Mouse (Mus musculus) telencephalon, adult 2 months (tissue): ENCODE measurements around the gene Zfp281.

Experiments used
- DNase-seq: peaks from one replicate; pipeline ENCODE4 v3.0.0-alpha.2; 2011; ENCODE audit warnings: low read depth, low spot score

Zfp281 gene

DNA sequence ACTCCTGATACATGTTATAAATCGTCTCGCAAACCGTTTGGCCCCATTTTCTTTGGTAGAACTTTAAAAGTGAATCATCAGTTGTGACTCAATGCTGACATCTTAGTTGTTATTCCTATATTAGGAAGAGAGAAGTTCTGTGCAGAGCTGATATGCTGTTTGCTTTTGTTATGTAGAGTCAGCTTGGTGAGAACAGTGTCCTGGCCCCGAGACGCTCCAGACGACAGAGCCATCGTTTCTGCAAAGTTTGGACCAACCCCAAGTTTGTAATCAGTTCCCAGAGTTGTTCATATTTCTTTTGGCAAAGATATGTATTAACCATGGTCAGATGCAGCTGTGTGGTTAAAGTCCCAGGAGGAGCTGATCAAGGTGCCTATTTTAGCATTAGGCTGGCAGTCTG is 31.9 kb downstream of the Zfp281 start:
- no peak for DNase-seq

- no peak for DNase-seq
Observed at GRCm38 (mm10) chr1:136658456-136659227, 33.9 kb downstream of the Zfp281 start.

GRCm38 (mm10) chr1:136659337-136659736 is 34.6 kb downstream of the Zfp281 start:
- DNase-seq, result no peak

DNA sequence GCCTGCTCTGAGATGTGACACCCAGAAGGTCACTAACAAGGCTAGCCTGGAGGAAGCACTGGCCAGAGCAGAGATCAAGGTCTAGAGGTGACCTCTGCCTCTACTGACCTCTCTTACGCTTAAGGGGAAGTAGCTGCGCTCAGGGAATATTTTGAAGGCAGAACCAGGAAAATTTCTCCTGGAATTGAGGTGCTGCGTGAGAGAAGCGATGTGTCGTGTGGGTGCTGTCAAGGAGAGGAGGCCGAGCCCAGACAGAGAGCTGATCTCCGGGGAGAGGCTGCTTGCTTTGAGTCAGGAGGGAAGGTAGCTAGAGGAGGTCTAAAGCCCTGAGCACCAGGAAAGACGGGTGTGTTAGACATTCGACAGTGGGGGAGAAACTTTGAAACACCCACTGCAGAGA is 35.2 kb downstream of the Zfp281 start:
- no peak for DNase-seq

- no peak for DNase-seq
Observed at GRCm38 (mm10) chr1:136661511-136661910, 36.8 kb downstream of the Zfp281 start.

GRCm38 (mm10) chr1:136661939-136662563 is 37.4 kb downstream of the Zfp281 start:
- DNase-seq, result peak; percentile 58

GRCm38 (mm10) chr1:136664921-136665582 is 40.4 kb downstream of the Zfp281 start:
- peak; percentile 73 for DNase-seq

DNA sequence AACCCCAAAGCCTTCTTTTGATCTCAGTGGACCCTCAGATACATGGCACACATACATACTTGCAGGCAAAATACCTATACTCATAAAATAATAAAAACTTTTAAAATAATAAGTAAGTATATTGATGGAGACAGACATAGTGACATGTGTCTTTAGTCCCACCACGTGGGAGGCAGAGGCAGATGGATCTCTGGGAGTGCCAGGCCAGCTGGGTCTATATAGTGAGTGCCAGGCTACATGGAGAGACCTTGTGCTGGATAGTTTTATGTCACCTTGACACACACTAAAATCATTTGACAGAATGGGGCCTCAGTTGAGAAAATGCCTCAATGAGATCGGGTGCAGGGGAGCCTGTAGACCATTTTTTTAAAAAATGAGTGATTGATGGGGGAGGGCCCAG is 41.8 kb downstream of the Zfp281 start:
- no peak for DNase-seq

- DNase-seq, result no peak
Observed at GRCm38 (mm10) chr1:136669926-136670325, 45.2 kb downstream of the Zfp281 start.

DNA sequence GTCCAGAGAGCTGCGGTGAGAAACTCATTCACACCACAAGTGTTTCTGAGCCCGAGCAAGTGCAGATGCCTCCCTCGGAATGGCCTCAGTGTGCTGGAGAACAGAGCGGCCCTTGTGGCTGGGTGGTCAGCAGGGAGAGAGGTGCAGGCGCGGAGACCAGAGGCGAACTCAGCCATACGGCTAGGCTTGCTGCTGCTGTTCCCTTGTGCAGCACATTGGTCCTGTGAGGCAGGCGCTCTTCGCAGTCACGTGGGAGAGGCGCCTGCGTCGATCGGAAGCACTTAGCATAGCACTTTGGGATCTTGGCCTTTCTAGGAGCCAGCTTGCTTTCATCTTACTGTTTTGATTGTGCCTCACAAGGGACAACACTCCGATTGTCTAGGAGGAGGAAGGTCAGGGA is 45.7 kb downstream of the Zfp281 start:
- no peak for DNase-seq

DNA sequence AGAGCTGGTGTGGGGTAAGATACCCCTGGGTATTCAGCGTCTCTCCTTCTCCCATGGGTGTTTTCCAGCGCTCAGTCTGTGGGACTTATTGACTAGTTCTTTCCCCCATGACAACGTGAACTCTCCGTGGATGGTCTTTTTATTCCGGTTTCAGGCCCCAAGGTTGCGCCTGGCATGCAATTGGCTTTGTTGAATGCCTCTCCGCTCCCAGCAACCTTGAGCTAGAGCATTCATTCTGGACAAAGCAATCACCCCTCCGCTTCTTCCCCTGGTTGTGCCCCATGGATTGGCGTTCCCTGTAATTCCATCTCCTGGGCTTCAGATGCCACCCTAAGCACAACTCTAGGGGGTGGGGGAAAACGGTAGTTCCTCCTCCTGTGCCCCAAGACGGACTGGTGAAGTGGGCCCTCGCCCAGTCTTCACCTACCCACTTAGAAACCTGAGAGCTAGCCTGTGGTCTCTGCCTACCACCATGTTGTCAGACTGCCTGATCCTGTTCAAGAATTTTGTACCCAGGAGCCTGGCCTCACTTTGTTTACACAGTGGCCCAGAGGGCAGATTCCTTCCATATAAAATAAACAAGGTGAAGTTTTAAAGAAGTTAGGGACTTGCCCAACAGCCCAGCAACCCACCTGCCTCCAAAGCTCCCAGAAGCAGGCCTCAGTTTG is 47.2 kb downstream of the Zfp281 start:
- no peak for DNase-seq

DNA sequence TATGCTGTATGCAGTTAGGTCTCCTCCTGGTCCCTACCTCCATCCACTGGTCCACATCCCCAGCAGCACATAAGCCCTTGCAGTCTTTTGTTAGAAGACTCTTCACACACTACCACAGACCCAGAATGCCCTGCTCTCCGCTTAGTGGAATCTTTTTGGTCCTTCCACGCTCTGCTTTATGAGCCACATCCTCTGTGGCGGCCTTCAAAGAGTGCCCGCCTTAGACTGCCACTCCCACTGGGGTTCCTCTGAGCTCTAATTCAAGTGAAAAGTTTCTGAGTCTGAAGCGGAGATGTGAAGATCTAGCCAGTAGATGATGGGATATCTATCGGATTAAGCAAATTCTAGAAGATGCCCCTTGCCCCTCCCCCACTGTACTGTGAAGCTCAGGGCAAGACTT is 47.9 kb downstream of the Zfp281 start:
- no peak for DNase-seq

GRCm38 (mm10) chr1:136673293-136673692 is 48.6 kb downstream of the Zfp281 start:
- DNase-seq, result no peak

GRCm38 (mm10) chr1:136674548-136675455 is 50.1 kb downstream of the Zfp281 start:
- no peak for DNase-seq

DNA sequence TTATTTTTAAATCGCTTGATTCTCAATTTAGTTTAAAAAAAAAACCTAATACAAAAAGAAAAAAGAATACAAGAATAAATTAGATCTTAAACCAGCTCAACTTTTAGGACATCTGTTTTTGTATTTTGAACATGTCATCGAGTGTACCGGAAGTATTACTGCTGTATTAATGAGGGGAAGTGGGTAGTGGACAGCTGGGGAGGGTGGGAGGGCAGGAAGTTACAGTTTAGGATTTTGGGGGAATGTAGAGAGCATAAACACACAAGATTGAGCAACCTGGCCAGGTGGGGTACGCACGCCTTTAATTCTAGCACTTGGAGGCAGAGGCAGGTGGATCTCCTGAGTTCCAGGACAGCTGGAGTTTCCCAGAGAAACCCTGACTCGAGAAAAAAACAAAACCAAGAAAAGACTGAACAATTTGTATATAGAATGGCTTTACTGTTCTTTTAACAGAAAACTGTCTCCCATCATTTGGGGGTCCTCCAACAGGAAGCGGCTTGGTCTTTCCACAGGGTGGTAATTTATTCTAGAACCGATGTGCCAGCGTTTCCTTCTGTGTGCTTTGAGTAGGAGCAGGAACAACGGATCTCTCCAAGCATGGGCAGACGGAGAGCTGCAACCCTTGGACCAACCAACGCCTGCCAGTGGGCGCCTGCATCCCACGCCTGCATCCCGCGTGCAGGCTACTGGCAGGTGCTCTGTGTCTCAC is 51.2 kb downstream of the Zfp281 start:
- peak; percentile 54 for DNase-seq

- DNase-seq, result no peak
Observed at GRCm38 (mm10) chr1:136676445-136676755, 51.7 kb downstream of the Zfp281 start.

- DNase-seq, result no peak
Observed at GRCm38 (mm10) chr1:136677847-136678325, 53.2 kb downstream of the Zfp281 start.

DNA sequence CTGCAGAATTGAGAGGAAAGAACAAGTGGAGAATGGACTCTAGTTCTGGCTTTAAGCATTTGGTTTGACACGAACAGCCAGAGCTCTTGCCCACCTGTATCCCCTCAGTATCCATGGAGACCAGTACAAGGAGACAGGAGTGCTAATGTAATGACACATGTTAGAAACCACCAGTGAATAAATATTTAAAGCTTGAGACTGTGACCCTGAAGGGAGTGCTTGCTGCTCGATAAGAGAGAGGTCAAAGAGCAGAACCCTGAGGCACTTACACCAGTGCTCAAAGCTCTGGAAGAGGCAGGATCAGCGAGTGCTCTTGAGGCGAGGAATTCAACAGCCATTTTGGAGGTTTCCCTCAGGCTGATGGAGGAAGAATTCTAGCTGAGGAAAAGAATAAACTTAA is 54.1 kb downstream of the Zfp281 start:
- no peak for DNase-seq
